Mouse (Mus musculus): Measurements from ENCODE around the gene Sec1. TPM values are rescaled to one million over a fixed set of nuclear protein-coding genes. Genes with fewer than 3 reads are reported as not detected.

The Sec1 gene
- polyA plus RNA-seq, 2 experiments = 0.92 to 1.7 TPM

- DNase-seq (ENCODE audit: low spot score) = no peak
- no peak for TF ChIP-seq POLR2A (IDR thresholded peaks at IDR 0.05; ENCODE audit: borderline replicate concordance, extremely low read depth, insufficient read depth, insufficient read length)
- no peak overlapping the region for H3K27ac ChIP-seq (replicated peaks; ENCODE audit: low read depth, low read length)
- H3K27me3 ChIP-seq (ENCODE audit: control insufficient read depth, insufficient read depth, low read length) = no peaks in the 10 kb centered on the region
- H3K4me1 ChIP-seq (ENCODE audit: control insufficient read depth, insufficient read depth, low read length) = no peaks in the 10 kb centered on the region
- H3K4me3 ChIP-seq (replicated peaks; ENCODE audit: low read length) = no peak overlapping the region
- no peaks in the 10 kb centered on the region for H3K36me3 ChIP-seq (ENCODE audit: control insufficient read depth, insufficient read depth, low read length)
- WGBS = 92% methylated on average over 12 of the region's 14 CpGs
- no peak for ATAC-seq (ENCODE audit: low FRiP score, low read depth)
- H3K9ac ChIP-seq (ENCODE audit: low read depth, low read length, severe bottlenecking) = no peak overlapping the region
- H3K9me3 ChIP-seq (ENCODE audit: control insufficient read depth, low read length) = no peaks in the 10 kb centered on the region
- H3K4me2 ChIP-seq (replicated peaks; ENCODE audit: low read depth, low read length, severe bottlenecking) = no peak overlapping the region
Measured at GRCm38 (mm10) chr7:45678513-45678912, 15.7 kb downstream of the Sec1 start.

DNA sequence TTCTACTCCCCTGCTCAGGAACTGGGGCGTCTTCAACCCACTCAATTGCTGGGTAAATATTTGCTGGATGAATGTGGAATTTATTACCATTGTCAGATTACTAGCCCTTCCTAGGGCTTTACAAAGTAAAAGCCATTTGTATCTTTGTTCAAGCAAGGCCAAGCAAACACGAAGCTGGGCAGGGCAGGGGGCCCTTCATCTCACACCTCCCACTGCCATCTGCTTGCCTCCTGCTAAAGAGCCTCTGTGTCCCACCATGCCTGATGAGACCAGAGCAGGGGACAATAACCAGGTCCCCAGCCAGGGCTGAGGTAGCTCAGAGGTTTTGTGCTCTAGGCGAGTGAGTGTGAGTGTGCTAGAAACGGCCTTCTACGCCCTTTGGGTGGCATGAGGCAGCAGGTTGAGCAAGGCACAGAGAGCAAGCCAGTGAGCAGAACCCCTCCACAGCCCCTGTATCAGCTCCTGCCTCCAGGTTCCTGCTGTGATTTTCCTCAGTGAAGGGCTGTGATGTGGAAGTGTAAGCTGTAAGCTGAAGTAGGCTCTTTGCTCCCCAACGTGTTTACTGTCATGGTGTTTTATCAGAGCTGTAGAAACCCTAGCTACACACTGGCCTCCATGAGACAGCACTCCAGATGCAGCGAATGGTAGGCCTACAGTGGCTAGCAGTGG lies 16.4 kb downstream of the Sec1 start:
- Histone ChIP-seq H3K9me3 (ENCODE audit: control insufficient read depth, low read length) (no peaks in the 10 kb centered on the region), H3K36me3 (ENCODE audit: control insufficient read depth, insufficient read depth, low read length) (no peaks in the 10 kb centered on the region), H3K4me3 (replicated peaks; ENCODE audit: low read length) (no peak overlapping the region), H3K9ac (ENCODE audit: low read depth, low read length, severe bottlenecking) (no peak overlapping the region), H3K4me1 (ENCODE audit: control insufficient read depth, insufficient read depth, low read length) (no peaks in the 10 kb centered on the region), H3K27me3 (ENCODE audit: control insufficient read depth, insufficient read depth, low read length) (no peaks in the 10 kb centered on the region), H3K4me2 (replicated peaks; ENCODE audit: low read depth, low read length, severe bottlenecking) (no peak overlapping the region), H3K27ac (replicated peaks; ENCODE audit: low read depth, low read length) (no peak overlapping the region)
- WGBS = 67% methylated on average over 7 of the region's 7 CpGs
- TF ChIP-seq POLR2A (IDR thresholded peaks at IDR 0.05; ENCODE audit: borderline replicate concordance, extremely low read depth, insufficient read depth, insufficient read length) = no peak
- DNase-seq (ENCODE audit: low spot score) (no peak), ATAC-seq (ENCODE audit: low FRiP score, low read depth) (no peak)

DNA sequence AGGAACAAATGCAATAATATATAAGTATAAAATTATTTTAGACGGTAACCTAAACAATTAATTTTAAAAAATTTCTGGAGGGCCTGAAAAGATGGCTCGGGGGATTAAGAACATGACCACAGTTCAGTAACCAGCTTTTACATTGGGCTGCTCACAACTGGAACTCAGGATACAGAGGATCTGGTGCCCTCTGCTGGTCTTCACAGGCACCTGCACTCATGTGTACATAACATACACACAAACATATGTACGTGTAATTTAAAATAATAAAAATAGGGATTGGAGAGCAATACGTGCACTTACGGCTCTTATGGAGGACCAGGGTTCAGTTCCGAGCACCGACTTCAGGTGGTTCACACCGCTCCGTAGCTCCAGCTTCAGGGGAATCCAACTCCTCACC lies 25.3 kb downstream of the Sec1 start:
- H3K9ac ChIP-seq (ENCODE audit: low read depth, low read length, severe bottlenecking) = no peak overlapping the region
- ATAC-seq (ENCODE audit: low FRiP score, low read depth) = no peak
- no peaks in the 10 kb centered on the region for H3K27me3 ChIP-seq (ENCODE audit: control insufficient read depth, insufficient read depth, low read length)
- WGBS = 95% methylated on average over 9 of the region's 9 CpGs
- H3K4me2 ChIP-seq (replicated peaks; ENCODE audit: low read depth, low read length, severe bottlenecking) = no peak overlapping the region
- H3K27ac ChIP-seq (replicated peaks; ENCODE audit: low read depth, low read length) = no peak overlapping the region
- no peak for TF ChIP-seq POLR2A (IDR thresholded peaks at IDR 0.05; ENCODE audit: borderline replicate concordance, extremely low read depth, insufficient read depth, insufficient read length)
- H3K4me3 ChIP-seq (replicated peaks; ENCODE audit: low read length) = no peak overlapping the region
- H3K9me3 ChIP-seq (ENCODE audit: control insufficient read depth, low read length) = no peaks in the 10 kb centered on the region
- H3K36me3 ChIP-seq (ENCODE audit: control insufficient read depth, insufficient read depth, low read length) = no peaks in the 10 kb centered on the region
- no peaks in the 10 kb centered on the region for H3K4me1 ChIP-seq (ENCODE audit: control insufficient read depth, insufficient read depth, low read length)
- no peak for DNase-seq (ENCODE audit: low spot score)

- H3K4me3 ChIP-seq (replicated peaks; ENCODE audit: low read length) = no peak overlapping the region
- H3K4me2 ChIP-seq (replicated peaks; ENCODE audit: low read depth, low read length, severe bottlenecking) = no peak overlapping the region
- DNase-seq (ENCODE audit: low spot score) = no peak
- WGBS = 66% methylated on average over 14 of the region's 14 CpGs
- no peaks in the 10 kb centered on the region for H3K9me3 ChIP-seq (ENCODE audit: control insufficient read depth, low read length)
- H3K27me3 ChIP-seq (ENCODE audit: control insufficient read depth, insufficient read depth, low read length) = no peaks in the 10 kb centered on the region
- TF ChIP-seq POLR2A (IDR thresholded peaks at IDR 0.05; ENCODE audit: borderline replicate concordance, extremely low read depth, insufficient read depth, insufficient read length) = no peak
- H3K9ac ChIP-seq (ENCODE audit: low read depth, low read length, severe bottlenecking) = no peak overlapping the region
- H3K4me1 ChIP-seq (ENCODE audit: control insufficient read depth, insufficient read depth, low read length) = no peaks in the 10 kb centered on the region
- H3K27ac ChIP-seq (replicated peaks; ENCODE audit: low read depth, low read length) = no peak overlapping the region
- no peaks in the 10 kb centered on the region for H3K36me3 ChIP-seq (ENCODE audit: control insufficient read depth, insufficient read depth, low read length)
- no peak for ATAC-seq (ENCODE audit: low FRiP score, low read depth)
Measured at GRCm38 (mm10) chr7:45667761-45668160, 26.4 kb downstream of the Sec1 start.

- TF ChIP-seq POLR2A (IDR thresholded peaks at IDR 0.05; ENCODE audit: borderline replicate concordance, extremely low read depth, insufficient read depth, insufficient read length) = no peak
- Histone ChIP-seq H3K27ac (replicated peaks; ENCODE audit: low read depth, low read length) (no peak within 1 kb of the TSS), H3K4me2 (replicated peaks; ENCODE audit: low read depth, low read length, severe bottlenecking) (no peak within 1 kb of the TSS; the same call in 1 of the 2 replicates), H3K4me1 (ENCODE audit: control insufficient read depth, insufficient read depth, low read length) (no peaks in the 10 kb centered on the region), H3K4me3 (replicated peaks; ENCODE audit: low read length) (no peak within 1 kb of the TSS), H3K9me3 (ENCODE audit: control insufficient read depth, low read length) (no peaks in the 10 kb centered on the region), H3K36me3 (ENCODE audit: control insufficient read depth, insufficient read depth, low read length) (no peaks in the 10 kb centered on the region), H3K9ac (ENCODE audit: low read depth, low read length, severe bottlenecking) (no peak within 1 kb of the TSS), H3K27me3 (ENCODE audit: control insufficient read depth, insufficient read depth, low read length) (no peaks in the 10 kb centered on the region)
- 74% methylated on average over 7 of the region's 7 CpGs for WGBS
- ATAC-seq (ENCODE audit: low FRiP score, low read depth) = no peak
- no peak for DNase-seq (ENCODE audit: low spot score)
Measured at GRCm38 (mm10) chr7:45666161-45666560, 28.0 kb downstream of the Sec1 start, which contains the start of gene Fut2. Fut2 (minus strand) TSS chr7:45666394.
